Mouse (Mus musculus) olfactory bulb, adult 2 months (tissue): Measurements from ENCODE around the gene Ugt2b35. TPM values are rescaled to one million over a fixed set of nuclear protein-coding genes. Genes with fewer than 3 reads are reported as not detected.
"Not testable (repeated sequence)": the region's sequence is repeated elsewhere in the genome, so short reads cannot be mapped to it uniquely, and the experiment has no call there.

Experiments
- H3K27ac ChIP-seq: fragments of 200-500 bp; 2 replicates; pipeline ENCODE4 v1.5.1; 2012; ENCODE audit warnings: low read depth, low read length; ENCODE audit not compliant: insufficient read depth
- H3K4me1 ChIP-seq: fragments of 200-500 bp; 2 replicates; pipeline ENCODE4 v1.6.1; 2012; ENCODE audit warnings: low read length; ENCODE audit not compliant: control insufficient read depth, insufficient read depth
- H3K4me3 ChIP-seq: fragments of 200-500 bp; 2 replicates; pipeline ENCODE4 v1.5.1; 2012; ENCODE audit warnings: mild to moderate bottlenecking, low read depth, low read length, moderate library complexity; ENCODE audit not compliant: insufficient read depth
- CTCF ChIP-seq: fragments of 200-500 bp; IDR thresholded peaks from 2 replicates; pipeline ENCODE4 v1.5.1; 2012; ENCODE audit warnings: low read depth, mild to moderate bottlenecking, low read length, moderate library complexity; ENCODE audit not compliant: insufficient read depth
- POLR2A ChIP-seq: fragments of 200-500 bp; IDR thresholded peaks from 2 replicates; pipeline ENCODE4 v1.6.1; 2012; ENCODE audit warnings: mild to moderate bottlenecking, low read depth, low read length, moderate library complexity; ENCODE audit not compliant: insufficient read depth
- whole genome bisulfite sequencing: fragments of 180-500 bp; shearing (Covaris S2); methylation state at CpG from one replicate; pipeline ENCODE4 v1.1.7; 2018; 5-methylcytosine and 5-hydroxymethylcytosine counted together
- polyA plus RNA-seq: library from polyadenylated mRNA; stranded (reverse); fragments of >200 nt; gene quantifications from 2 replicates; pipeline ENCODE4 v1.2.4, GENCODE M21; 2012; ENCODE audit warnings: low replicate concordance; ENCODE audit not compliant: missing spikeins, insufficient read depth, insufficient read length

Gene Ugt2b35
- not detected in 2 replicates for polyA plus RNA-seq

- Histone ChIP-seq H3K27ac (no peak within 1 kb of the TSS), H3K4me3 (no peak within 1 kb of the TSS), H3K4me1 (no peaks in the 10 kb centered on the region)
- 81% methylated on average over 4 of the region's 4 CpGs for WGBS
- no peak for TF ChIP-seq CTCF
- TF ChIP-seq POLR2A = no peak
These were observed at the start of gene Ugt2b35 for GRCm38 (mm10) chr5:87000395-87001073. Ugt2b35 (plus strand) TSS chr5:87000860.

- 83% methylated on average over 3 of the region's 3 CpGs for WGBS
- TF ChIP-seq CTCF = no peak
- no peak for TF ChIP-seq POLR2A
- Histone ChIP-seq H3K27ac (no peak overlapping the region), H3K4me1 (no peaks in the 10 kb centered on the region), H3K4me3 (no peak overlapping the region)
These were observed 40.2 kb upstream of the Ugt2b35 start for GRCm38 (mm10) chr5:86960504-86960903.

DNA sequence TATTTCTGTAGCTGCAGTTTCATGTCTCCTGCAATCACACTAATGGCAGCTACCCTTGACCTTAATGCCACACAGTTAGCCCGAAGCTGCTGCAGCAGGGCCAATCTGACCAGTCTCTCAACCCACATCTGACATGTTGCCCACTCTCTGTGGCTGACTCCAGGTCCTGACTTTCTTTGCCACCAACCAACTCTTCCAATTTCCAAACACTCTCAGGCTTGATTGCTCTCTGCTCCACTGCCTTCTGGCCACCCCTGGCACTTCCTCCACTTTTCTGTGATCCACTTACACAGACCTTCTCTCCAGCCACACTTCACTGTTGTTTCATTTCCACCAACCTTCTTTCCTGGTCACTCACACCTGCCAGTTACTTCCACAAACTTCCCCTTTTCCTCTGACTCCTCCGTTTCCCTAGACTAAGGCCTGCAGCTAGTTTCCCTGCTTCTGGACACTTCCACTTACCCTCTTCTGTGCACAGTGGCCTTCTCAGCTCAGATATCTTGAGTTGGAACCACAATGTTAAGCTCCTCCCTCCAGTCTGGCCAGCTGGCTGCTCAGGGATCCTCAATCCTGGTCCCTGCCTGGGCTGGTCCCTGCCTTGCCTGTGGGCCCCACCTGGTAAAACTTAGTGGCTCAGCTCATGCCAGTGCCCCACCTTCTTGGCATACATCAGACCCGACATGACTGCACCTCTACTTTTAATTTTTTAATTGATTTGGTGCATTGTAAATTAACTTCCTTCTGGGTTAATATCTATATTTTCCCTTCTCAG lies 38.9 kb upstream of the Ugt2b35 start:
- no peak for TF ChIP-seq POLR2A
- TF ChIP-seq CTCF = no peak
- WGBS = 84% methylated on average over 3 of the region's 3 CpGs
- Histone ChIP-seq H3K4me3 (no peak overlapping the region), H3K27ac (no peak overlapping the region), H3K4me1 (no peaks in the 10 kb centered on the region)

GRCm38 (mm10) chr5:86962849-86963248 lies 37.8 kb upstream of the Ugt2b35 start:
- WGBS = 86% methylated on average over 1 of the region's 1 CpGs
- not testable (repeated sequence) for H3K4me1 ChIP-seq, H3K27ac ChIP-seq, H3K4me3 ChIP-seq

DNA sequence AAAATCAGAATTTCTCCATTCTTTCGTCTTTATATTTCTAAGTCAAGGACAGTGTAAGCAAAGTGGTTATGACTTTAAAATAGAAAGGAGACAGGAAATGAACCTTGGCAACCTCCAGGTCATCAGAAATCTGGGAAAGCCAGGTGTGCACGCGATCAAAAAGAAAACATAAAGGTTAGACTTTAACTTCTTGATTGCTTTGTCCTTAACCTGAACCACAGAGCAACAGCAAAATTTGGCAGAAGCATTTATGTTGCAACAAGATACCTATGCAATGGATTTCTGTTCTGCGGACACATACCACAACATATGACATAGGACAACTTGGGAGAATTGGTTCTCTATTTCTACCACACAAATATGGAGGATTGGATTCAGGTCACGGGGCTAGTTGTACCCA lies 33.4 kb upstream of the Ugt2b35 start:
- 93% methylated on average over 5 of the region's 5 CpGs for WGBS
- H3K27ac ChIP-seq = not testable (repeated sequence)

GRCm38 (mm10) chr5:87004735-87005134 lies 4.1 kb downstream of the Ugt2b35 start:
- WGBS = 82% methylated on average over 6 of the region's 6 CpGs
- Histone ChIP-seq H3K4me3 (no peak overlapping the region), H3K27ac (no peak overlapping the region), H3K4me1 (no peaks in the 10 kb centered on the region)
- TF ChIP-seq POLR2A = no peak

More for the DNA sequence above, 33.4 kb upstream of the Ugt2b35 start:
- H3K4me3 ChIP-seq, H3K4me1 ChIP-seq: not testable (repeated sequence)

GRCm38 (mm10) chr5:87015477-87015876 lies 14.8 kb downstream of the Ugt2b35 start:
- 91% methylated on average over 3 of the region's 3 CpGs for WGBS
- Histone ChIP-seq H3K4me1 (no peaks in the 10 kb centered on the region), H3K4me3 (no peak overlapping the region), H3K27ac (no peak overlapping the region)
- TF ChIP-seq POLR2A (no peak), CTCF (no peak)

- no peak overlapping the region for H3K27ac ChIP-seq
- no peaks in the 10 kb centered on the region for H3K4me1 ChIP-seq
- no peak overlapping the region for H3K4me3 ChIP-seq
- WGBS = 84% methylated on average over 3 of the region's 3 CpGs
- no peak for TF ChIP-seq CTCF
- no peak for TF ChIP-seq POLR2A
These were observed 26.7 kb downstream of the Ugt2b35 start for GRCm38 (mm10) chr5:87027359-87027758.

- 87% methylated on average over 1 of the region's 1 CpGs for WGBS
- no peak overlapping the region for H3K27ac ChIP-seq
- no peaks in the 10 kb centered on the region for H3K4me1 ChIP-seq
- no peak overlapping the region for H3K4me3 ChIP-seq
- TF ChIP-seq POLR2A (no peak), CTCF (no peak)
These were observed 30.0 kb downstream of the Ugt2b35 start for GRCm38 (mm10) chr5:87030624-87031023.

Other genes starting within 250 kb of the Ugt2b35 start
- 272 TPM in 1 of 2 replicates, not detected in the other for gene Ythdc1, start 196.6 kb upstream of the Ugt2b35 start, polyA plus RNA-seq
- gene Ugt2b34, start 93.9 kb upstream of the Ugt2b35 start, polyA plus RNA-seq = not detected in 2 replicates
- gene Ugt2b1, start 74.3 kb upstream of the Ugt2b35 start, polyA plus RNA-seq = not detected in 2 replicates
- gene Ugt2b36, start 91.7 kb downstream of the Ugt2b35 start, polyA plus RNA-seq = not detected in 2 replicates
- not detected in 2 replicates for gene Ugt2b5, start 139.5 kb downstream of the Ugt2b35 start, polyA plus RNA-seq